Mouse (Mus musculus) heart, embryonic 10.5 days (tissue): ENCODE measurements around the gene Aldh1a1. TPM values are rescaled to one million over a fixed set of nuclear protein-coding genes. Genes with fewer than 3 reads are reported as not detected.

ENCODE experiments used
- DNase-seq: peaks from one replicate; pipeline ENCODE4 v3.0.0-alpha.2; 2017; ENCODE audit warnings: low spot score
- H3K27ac ChIP-seq: fragments of 300-500 bp; sonication (generic); 2 replicates; pipeline ENCODE4 v1.5.1; 2016; ENCODE audit warnings: mild to moderate bottlenecking
- H3K27me3 ChIP-seq: fragments of 300-500 bp; sonication (generic); 2 replicates; pipeline ENCODE4 v1.6.1; 2016; ENCODE audit warnings: mild to moderate bottlenecking; ENCODE audit not compliant: poor library complexity, insufficient read depth, severe bottlenecking
- H3K36me3 ChIP-seq: fragments of 300-500 bp; sonication (generic); 2 replicates; pipeline ENCODE4 v1.6.1; 2016; ENCODE audit warnings: mild to moderate bottlenecking, moderate library complexity
- H3K4me1 ChIP-seq: fragments of 300-500 bp; sonication (generic); 2 replicates; pipeline ENCODE4 v1.6.1; 2016; ENCODE audit warnings: mild to moderate bottlenecking
- H3K4me3 ChIP-seq: fragments of 300-500 bp; sonication (generic); 2 replicates; pipeline ENCODE4 v1.5.1; 2016; ENCODE audit warnings: mild to moderate bottlenecking, moderate library complexity
- H3K9me3 ChIP-seq: fragments of 300-500 bp; sonication (generic); 2 replicates; pipeline ENCODE4 v1.6.1; 2016; ENCODE audit warnings: mild to moderate bottlenecking, moderate library complexity
- WGBS: fragments of 180-500 bp; shearing (Covaris S2); methylation state at CpG from one replicate; pipeline ENCODE4 v1.1.7; 2016; 5-methylcytosine and 5-hydroxymethylcytosine counted together
- polyA plus RNA-seq: library from polyadenylated mRNA; unstranded; fragments of >200 nt; fragmentation: Nextera tagmentation; extraction: Ambion mirVana; gene quantifications from 2 replicates; pipeline ENCODE4 v1.2.1, GENCODE M21; 2016

Aldh1a1 gene
- polyA plus RNA-seq, 1 experiment from 2014 or later: 10.4 TPM

- DNase-seq: no peak
- no peaks in the 10 kb centered on the region for H3K27me3 ChIP-seq
- no peaks in the 10 kb centered on the region for H3K4me1 ChIP-seq
- no peaks in the 10 kb centered on the region for H3K9me3 ChIP-seq
- no peak overlapping the region for H3K4me3 ChIP-seq
- H3K27ac ChIP-seq: no peak overlapping the region
- no peaks in the 10 kb centered on the region for H3K36me3 ChIP-seq
- WGBS: 83% methylated on average over 3 of the region's 3 CpGs
Observed at GRCm38 (mm10) chr19:20558952-20559351, 66.4 kb downstream of the Aldh1a1 start.

- Histone ChIP-seq H3K9me3 (no peaks in the 10 kb centered on the region), H3K4me3 (no peak overlapping the region), H3K36me3 (no peaks in the 10 kb centered on the region), H3K27me3 (no peaks in the 10 kb centered on the region), H3K4me1 (no peaks in the 10 kb centered on the region), H3K27ac (no peak overlapping the region)
- WGBS: 75% methylated on average over 2 of the region's 2 CpGs
- no peak for DNase-seq
Observed at GRCm38 (mm10) chr19:20559952-20560351, 67.4 kb downstream of the Aldh1a1 start.

GRCm38 (mm10) chr19:20562396-20562795 lies 69.9 kb downstream of the Aldh1a1 start:
- Histone ChIP-seq H3K36me3 (no peaks in the 10 kb centered on the region), H3K27ac (no peak overlapping the region), H3K27me3 (no peaks in the 10 kb centered on the region), H3K4me3 (no peak overlapping the region), H3K9me3 (no peaks in the 10 kb centered on the region), H3K4me1 (no peaks in the 10 kb centered on the region)
- DNase-seq: no peak

GRCm38 (mm10) chr19:20566294-20566693 lies 73.8 kb downstream of the Aldh1a1 start:
- H3K4me3 ChIP-seq: no peak overlapping the region
- no peaks in the 10 kb centered on the region for H3K27me3 ChIP-seq
- H3K36me3 ChIP-seq: no peaks in the 10 kb centered on the region
- H3K27ac ChIP-seq: no peak overlapping the region
- 88% methylated on average over 4 of the region's 4 CpGs for WGBS
- H3K9me3 ChIP-seq: no peaks in the 10 kb centered on the region
- H3K4me1 ChIP-seq: no peaks in the 10 kb centered on the region
- no peak for DNase-seq

- no peak overlapping the region for H3K4me3 ChIP-seq
- H3K27ac ChIP-seq: no peak overlapping the region
- H3K4me1 ChIP-seq: no peaks in the 10 kb centered on the region
- no peaks in the 10 kb centered on the region for H3K27me3 ChIP-seq
- 80% methylated on average over 2 of the region's 2 CpGs for WGBS
- no peaks in the 10 kb centered on the region for H3K9me3 ChIP-seq
- DNase-seq: no peak
- H3K36me3 ChIP-seq: no peaks in the 10 kb centered on the region
Observed at GRCm38 (mm10) chr19:20567039-20567438, 74.5 kb downstream of the Aldh1a1 start.

- Histone ChIP-seq H3K27me3 (no peaks in the 10 kb centered on the region), H3K36me3 (no peaks in the 10 kb centered on the region), H3K4me3 (no peak overlapping the region), H3K9me3 (no peaks in the 10 kb centered on the region), H3K27ac (no peak overlapping the region), H3K4me1 (no peaks in the 10 kb centered on the region)
- WGBS: 65% methylated on average over 3 of the region's 3 CpGs
- DNase-seq: no peak
Observed at GRCm38 (mm10) chr19:20576984-20577383, 84.5 kb downstream of the Aldh1a1 start.

GRCm38 (mm10) chr19:20577429-20577828 lies 84.9 kb downstream of the Aldh1a1 start:
- Histone ChIP-seq H3K27me3 (no peaks in the 10 kb centered on the region), H3K4me1 (no peaks in the 10 kb centered on the region), H3K4me3 (no peak overlapping the region), H3K36me3 (no peaks in the 10 kb centered on the region), H3K9me3 (no peaks in the 10 kb centered on the region), H3K27ac (no peak overlapping the region)
- 84% methylated on average over 5 of the region's 5 CpGs for WGBS
- no peak for DNase-seq

GRCm38 (mm10) chr19:20599951-20600350 lies 107.4 kb downstream of the Aldh1a1 start:
- H3K27ac ChIP-seq: no peak overlapping the region
- DNase-seq: no peak
- H3K4me1 ChIP-seq: no peaks in the 10 kb centered on the region
- H3K9me3 ChIP-seq: no peaks in the 10 kb centered on the region
- no peaks in the 10 kb centered on the region for H3K36me3 ChIP-seq
- no peak overlapping the region for H3K4me3 ChIP-seq
- H3K27me3 ChIP-seq: no peaks in the 10 kb centered on the region

- 54% methylated on average over 3 of the region's 3 CpGs for WGBS
- H3K9me3 ChIP-seq: no peaks in the 10 kb centered on the region
- H3K4me1 ChIP-seq: no peaks in the 10 kb centered on the region
- no peak overlapping the region for H3K27ac ChIP-seq
- H3K36me3 ChIP-seq: no peaks in the 10 kb centered on the region
- H3K4me3 ChIP-seq: no peak overlapping the region
- H3K27me3 ChIP-seq: no peaks in the 10 kb centered on the region
- DNase-seq: no peak
Observed at GRCm38 (mm10) chr19:20601739-20602138, 109.2 kb downstream of the Aldh1a1 start.

GRCm38 (mm10) chr19:20603212-20603611 lies 110.7 kb downstream of the Aldh1a1 start:
- no peaks in the 10 kb centered on the region for H3K4me1 ChIP-seq
- no peaks in the 10 kb centered on the region for H3K9me3 ChIP-seq
- no peaks in the 10 kb centered on the region for H3K27me3 ChIP-seq
- no peak overlapping the region for H3K27ac ChIP-seq
- DNase-seq: no peak
- 65% methylated on average over 1 of the region's 1 CpGs for WGBS
- H3K36me3 ChIP-seq: no peaks in the 10 kb centered on the region
- H3K4me3 ChIP-seq: no peak overlapping the region

- Histone ChIP-seq H3K27me3 (no peaks in the 10 kb centered on the region), H3K27ac (no peak overlapping the region), H3K4me3 (no peak overlapping the region), H3K4me1 (no peaks in the 10 kb centered on the region), H3K9me3 (no peaks in the 10 kb centered on the region), H3K36me3 (no peaks in the 10 kb centered on the region)
- 87% methylated on average over 2 of the region's 2 CpGs for WGBS
- DNase-seq: no peak
Observed at GRCm38 (mm10) chr19:20603866-20604265, 111.4 kb downstream of the Aldh1a1 start.

- DNase-seq: no peak
- no peaks in the 10 kb centered on the region for H3K36me3 ChIP-seq
- no peaks in the 10 kb centered on the region for H3K27me3 ChIP-seq
- no peaks in the 10 kb centered on the region for H3K4me1 ChIP-seq
- no peaks in the 10 kb centered on the region for H3K9me3 ChIP-seq
- H3K27ac ChIP-seq: no peak overlapping the region
- WGBS: 47% methylated on average over 3 of the region's 3 CpGs
- no peak overlapping the region for H3K4me3 ChIP-seq
Observed at GRCm38 (mm10) chr19:20614252-20614930, 121.9 kb downstream of the Aldh1a1 start.

- Histone ChIP-seq H3K9me3 (no peaks in the 10 kb centered on the region), H3K27ac (no peak overlapping the region), H3K36me3 (no peaks in the 10 kb centered on the region), H3K4me3 (no peak overlapping the region), H3K27me3 (no peaks in the 10 kb centered on the region), H3K4me1 (no peaks in the 10 kb centered on the region)
- WGBS: 65% methylated on average over 2 of the region's 2 CpGs
- no peak for DNase-seq
Observed at GRCm38 (mm10) chr19:20622434-20622833, 129.9 kb downstream of the Aldh1a1 start.

- no peak for DNase-seq
- Histone ChIP-seq H3K27me3 (no peaks in the 10 kb centered on the region), H3K36me3 (no peaks in the 10 kb centered on the region), H3K9me3 (no peaks in the 10 kb centered on the region), H3K4me3 (no peak overlapping the region), H3K27ac (no peak overlapping the region), H3K4me1 (no peaks in the 10 kb centered on the region)
- WGBS: 71% methylated on average over 10 of the region's 10 CpGs
Observed at GRCm38 (mm10) chr19:20623416-20623815, 130.9 kb downstream of the Aldh1a1 start.
